Mouse (Mus musculus) layer of hippocampus, adult 9-11 months (tissue): Measurements from ENCODE around the gene Notum.

Source experiments
- DNase-seq: peaks from one replicate; pipeline ENCODE4 v3.0.0; 2022

The Notum gene

DNA sequence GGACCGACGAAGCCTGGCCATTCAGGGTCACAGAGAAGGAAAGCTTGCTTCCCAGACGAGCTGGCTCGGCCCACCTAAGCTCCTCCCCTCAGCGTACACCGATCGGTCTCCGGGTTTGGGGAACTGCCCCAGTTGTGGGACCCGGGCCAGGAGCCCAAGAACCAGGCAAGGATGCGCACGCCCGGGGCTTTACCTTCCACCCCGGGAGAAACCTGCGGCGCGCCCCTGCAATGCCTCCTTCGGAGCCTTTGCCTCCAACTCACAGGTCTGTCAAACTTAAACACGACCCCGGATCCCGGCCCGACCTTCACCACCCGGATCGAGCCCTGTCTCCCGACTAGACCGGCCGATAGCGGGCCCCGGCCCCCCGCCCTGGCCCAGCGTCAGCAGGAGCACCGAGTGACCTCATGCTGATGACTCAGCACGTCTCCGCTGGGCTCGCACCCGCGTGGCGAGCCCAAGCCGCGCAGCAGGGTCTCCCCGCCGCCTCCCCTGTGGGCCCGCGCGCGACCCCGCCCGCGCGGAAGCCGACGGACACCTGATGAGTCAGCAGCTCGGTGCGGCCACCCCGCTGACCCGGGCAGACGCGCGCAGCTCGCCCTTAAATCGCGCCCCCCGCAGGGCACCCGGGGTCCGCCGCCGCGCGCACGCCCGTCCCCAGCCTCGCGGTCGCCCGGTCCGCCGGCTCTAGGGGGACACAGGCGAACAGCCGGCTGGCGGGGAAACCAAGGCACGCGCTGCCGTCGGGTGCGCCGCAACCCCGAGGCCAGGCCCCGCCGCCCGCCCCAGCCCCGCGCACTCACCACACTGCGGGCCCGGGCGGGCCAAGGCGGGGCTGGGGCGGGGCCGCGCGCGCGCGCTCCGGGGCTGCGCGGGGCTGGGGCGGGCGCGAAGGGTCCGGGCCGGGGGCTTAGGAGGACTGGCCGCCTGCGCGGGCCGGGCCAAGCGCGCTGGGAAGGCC lies 28.1 kb downstream of the Notum start:
- peak; percentile 71 for DNase-seq

GRCm38 (mm10) chr11:120631726-120632448 lies 29.1 kb downstream of the Notum start:
- no peak for DNase-seq

DNA sequence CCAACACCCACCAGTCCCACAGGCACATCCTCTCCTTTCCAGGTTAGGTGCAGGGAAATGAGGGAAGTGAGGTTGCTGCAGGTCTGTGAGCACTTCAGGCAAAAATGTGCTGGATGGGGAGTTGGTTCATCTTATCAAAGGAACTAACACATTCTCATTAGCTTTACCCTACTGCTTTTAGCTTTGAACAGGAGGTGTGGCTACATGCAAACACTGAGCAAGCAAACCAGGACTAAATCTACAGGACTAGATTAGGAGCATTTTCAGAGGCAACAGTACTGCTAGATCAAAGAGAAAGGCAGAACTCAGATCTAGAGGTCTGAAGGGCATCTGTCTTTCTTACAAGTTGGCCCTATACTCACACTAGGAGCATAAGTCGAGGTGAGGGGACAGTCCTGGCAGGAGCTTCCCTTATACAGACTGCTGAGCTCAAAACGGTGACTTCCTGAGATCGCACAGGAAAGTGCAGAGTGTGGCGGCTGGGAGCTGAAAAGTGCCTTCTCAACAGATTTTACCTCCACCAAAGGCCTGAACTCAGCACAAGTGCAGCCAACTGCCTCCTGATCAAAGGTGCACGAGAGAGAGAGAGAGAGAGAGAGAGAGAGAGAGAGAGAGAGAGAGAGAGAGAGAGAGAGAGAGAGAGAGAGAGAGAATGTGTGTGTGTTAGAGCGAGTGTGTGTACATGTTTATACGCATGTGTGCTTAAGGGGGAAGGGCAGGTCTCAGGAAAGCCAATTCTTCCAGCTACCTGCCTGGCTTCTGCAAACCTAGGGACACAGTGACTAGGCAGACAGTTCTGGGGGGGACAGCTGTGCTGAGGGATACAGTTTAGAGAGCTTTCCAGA lies 29.9 kb downstream of the Notum start:
- no peak for DNase-seq

DNA sequence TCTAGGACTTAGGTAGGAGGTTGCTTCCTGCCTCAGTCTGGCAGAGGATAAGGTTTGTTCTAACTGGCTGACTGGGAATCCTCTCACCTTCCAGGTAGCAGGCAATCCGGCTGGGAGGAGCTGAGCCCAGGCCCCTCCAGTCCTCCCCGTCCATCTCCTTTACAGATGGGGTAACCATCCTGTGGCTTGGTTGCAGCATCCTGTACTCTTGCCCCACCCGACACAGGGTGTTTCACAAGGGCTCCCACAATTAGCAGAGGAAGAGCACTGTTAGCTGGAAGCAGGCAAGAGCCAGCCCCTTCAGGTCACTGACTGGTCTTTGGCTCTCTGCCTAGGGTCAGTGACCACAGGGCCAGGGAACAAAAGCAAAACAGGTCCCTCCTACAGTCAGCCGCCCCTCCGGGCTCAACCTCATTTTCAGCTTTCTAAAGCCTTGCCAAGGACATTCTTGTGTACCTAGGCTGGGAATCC lies 30.5 kb downstream of the Notum start:
- peak; percentile 80 for DNase-seq

GRCm38 (mm10) chr11:120629911-120630310 lies 31.1 kb downstream of the Notum start:
- DNase-seq = no peak

DNA sequence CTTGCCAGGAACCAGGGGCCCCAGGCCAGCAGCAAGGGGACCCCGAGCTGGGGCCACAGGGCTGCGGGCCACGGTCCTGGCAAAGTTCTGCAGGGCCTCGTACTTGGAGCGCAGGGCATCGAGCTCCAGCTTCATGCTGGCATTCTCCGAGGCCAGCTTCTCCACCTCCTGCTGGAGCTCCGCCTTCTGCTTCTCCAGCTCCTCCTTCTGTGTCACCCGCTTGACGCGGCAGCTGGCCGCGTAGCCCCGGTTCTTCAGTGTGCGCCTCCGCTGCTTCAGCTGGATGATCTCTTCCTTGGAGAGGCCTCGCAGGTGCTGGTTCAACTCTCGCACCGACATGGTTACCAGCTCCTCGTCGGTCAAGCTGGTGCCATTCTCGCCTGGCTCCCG lies 31.6 kb downstream of the Notum start:
- no peak for DNase-seq

- DNase-seq = no peak
Measured at GRCm38 (mm10) chr11:120628601-120629340, 32.2 kb downstream of the Notum start.

DNA sequence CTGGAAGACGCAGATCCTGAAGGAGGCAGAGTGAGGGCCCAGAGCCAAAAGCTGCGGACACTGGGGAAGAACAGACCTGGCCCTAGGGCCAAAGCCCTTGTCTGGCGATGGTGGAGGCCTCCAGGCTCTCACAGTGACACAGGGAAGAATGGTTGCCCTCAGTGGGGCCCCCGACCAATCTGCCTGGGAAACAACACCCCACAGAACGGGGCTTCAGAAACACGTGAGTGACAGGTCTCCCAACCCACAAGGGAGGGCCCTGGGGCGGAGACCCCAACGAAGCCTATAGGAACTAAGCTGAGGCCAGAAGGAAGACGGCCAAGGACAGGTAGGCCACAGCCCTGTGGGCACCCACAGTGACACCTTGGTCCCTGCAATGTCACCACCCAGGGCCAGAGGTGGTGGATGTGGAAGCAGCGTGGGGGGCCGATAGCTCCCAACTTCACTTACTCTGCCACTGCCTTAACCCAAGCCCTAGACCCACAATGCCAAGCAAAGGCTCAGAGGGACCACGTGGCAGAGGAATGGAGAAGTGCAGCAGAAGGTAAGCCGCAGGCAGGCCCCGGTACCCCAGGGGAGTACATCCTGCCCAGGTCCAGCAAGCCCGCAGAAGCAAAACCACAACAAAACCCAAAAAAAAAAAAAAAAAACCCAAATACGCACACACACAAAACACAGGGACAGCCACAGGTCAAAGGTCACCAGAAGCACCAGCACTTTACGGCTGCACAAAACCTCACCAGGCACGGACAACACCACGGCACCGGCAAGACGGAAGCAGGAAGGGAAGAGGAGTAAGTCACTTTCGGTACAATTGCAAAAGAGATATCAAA lies 33.3 kb downstream of the Notum start:
- DNase-seq = no peak

DNA sequence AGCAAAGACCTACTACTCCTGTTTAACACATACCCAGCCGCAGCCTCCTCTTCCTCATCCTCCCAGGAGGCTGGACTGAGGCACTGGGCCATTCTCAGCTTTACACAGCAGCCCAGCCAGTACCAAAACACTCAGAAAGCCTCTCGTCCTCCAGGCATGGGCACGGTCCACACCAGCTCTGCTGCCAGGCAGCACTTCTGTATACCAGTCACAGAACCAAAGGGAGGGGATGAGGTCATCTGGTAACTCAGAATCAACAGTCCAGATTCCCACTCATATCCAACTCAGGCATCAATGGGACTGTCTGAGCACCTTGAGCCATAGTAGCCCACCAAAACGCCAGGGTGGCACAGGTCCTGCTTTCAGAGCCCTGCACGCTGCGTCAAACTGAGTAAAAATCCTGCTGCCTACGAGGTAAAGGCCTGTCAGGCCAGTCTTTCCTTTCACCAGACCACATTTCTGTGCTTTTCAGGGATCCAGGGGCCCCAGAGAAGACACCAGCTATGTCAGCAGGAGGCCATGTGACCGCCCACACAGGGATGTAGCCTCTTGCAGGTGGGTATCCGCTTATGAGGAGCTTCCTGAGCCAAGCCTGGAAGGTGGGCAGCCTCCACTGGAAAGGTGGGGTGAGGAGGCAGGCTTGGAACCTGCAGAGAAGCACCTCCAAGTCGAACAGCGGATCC lies 34.0 kb downstream of the Notum start:
- DNase-seq = no peak

- no peak for DNase-seq
Measured at GRCm38 (mm10) chr11:120625152-120625775, 35.7 kb downstream of the Notum start, which contains the start of gene Sirt7. Gene Sirt7 (minus strand): TSS chr11:120625240.

DNA sequence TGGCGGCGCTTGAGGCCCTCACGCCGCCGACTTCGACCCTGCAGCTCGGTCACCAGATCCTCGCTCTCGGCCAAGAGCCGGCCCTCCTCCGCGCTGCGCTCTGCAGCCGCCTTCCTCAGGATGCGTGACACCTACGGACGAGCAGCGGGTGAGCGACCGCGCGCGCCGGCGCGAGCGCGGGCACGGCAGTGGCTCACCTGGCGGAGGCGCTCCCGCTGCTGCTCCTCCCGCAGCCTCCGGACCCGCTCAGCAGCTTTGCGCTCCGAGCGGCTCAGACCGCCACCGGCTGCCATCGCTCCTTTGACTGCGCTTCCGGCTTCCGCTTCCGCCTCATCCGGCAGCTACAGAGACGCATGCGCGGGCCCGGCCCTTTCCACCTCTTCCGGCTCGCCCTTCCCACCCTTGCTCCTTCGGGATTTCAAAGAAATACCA lies 36.3 kb downstream of the Notum start:
- DNase-seq = peak; percentile 84

- no peak for DNase-seq
Measured at GRCm38 (mm10) chr11:120623961-120624679, 36.9 kb downstream of the Notum start.

- DNase-seq = no peak
Measured at GRCm38 (mm10) chr11:120622805-120623204, 38.2 kb downstream of the Notum start.

DNA sequence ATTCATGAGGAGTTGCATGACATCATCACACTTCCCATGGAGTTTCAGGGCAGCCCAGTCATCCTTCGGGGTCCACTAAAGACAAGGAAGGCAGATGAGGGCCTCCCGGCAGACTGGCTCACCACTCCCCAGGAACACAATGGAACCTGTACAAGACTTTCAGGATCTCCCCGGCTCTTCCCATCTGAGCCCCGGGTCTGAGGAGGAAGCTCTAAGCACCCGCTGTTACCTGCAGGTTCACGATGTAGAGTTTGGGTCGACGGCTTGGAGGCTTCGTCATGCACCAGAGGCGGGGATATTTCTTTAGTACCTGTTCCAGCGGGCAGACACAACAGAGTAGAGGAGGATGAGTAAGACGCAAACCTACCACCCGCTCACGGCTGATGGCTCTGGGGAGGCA lies 40.8 kb downstream of the Notum start:
- DNase-seq = no peak

DNA sequence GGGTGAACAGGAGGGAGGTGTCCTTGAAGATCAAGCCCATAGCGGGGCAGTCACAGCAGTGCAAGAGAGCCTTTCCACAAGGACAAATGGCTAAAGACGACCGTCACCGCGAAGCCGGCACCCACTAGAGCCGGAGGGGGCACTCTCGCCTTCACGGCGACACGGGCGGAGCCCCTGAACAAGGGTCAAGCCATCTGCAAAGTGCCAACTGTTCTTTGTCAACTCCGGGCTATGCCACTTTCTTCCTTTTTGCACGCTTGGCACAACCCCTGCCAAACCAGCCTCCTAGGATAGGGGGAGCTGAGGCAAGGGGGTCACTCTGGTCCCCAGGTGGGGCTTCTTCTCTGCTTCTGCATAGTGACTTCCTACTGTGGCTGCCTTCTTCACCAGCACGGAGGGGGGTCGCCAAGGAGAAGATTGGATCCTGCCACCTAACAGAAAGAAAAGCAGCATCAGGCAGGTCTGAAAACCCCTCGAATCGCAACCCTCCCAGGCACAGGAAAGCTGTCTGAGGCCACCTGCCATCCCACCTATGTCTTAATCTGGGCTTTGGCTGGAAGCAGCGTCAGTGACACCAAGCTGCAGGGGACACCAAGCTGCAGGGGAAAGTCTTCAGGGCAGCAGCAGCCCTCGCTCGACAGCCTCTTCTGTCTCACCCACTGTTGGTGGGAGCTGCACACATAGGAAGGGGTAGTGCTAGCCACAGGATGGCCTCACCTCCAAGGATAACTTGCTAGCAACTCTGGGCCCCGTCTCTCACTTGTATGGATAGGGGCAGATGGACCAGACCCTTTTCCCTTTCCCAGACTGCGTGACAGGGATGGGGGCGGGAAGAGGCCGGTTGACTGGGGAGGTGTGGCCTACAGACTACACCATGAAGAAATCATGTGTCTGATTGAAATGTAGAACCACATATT lies 42.1 kb downstream of the Notum start:
- DNase-seq = no peak

DNA sequence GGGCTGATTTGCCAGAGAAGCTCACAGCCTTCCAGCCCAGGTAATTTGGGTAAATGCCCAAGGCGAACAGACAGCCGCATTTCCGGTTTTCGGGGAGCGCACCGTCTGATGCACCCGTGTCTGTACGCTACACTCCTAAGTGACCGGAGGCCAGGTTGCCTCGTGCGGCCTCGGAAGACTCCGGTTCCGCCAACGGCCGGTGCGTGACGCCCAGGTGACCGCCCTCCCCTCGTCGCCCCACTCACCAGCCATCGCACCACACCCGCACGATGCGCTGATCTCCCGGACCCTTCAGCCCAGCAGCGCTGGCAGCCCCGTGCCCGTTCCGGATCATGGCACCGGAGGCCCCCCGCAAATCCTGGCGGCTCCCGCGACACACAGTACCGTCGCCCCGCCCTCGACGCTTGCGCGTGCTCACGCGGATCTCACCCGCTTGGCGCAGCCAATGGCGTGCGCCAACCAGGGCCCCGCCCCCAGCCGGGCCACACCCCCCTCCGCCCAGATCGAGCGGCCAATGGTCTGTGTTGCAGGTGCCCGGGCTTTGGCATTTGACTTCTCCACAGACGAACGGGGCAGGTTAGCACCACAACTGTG lies 43.4 kb downstream of the Notum start, which contains the start of gene Pcyt2:
TSS of gene Pcyt2 (minus strand) at position 418 of the 594 bp plus-strand sequence.
- DNase-seq = peak; percentile 92

- DNase-seq = no peak
Measured at GRCm38 (mm10) chr11:120616617-120617294, 44.2 kb downstream of the Notum start.
